Mouse (Mus musculus) Patski (cell line): ENCODE results near the gene Alg3. TPM values are rescaled to one million over a fixed set of nuclear protein-coding genes. Genes with fewer than 3 reads are reported as not detected.

Source experiments
- ATAC-seq: fragments of 100-300 bp; one replicate; pipeline ENCODE4 v1.8.0; 2021
- CTCF ChIA-PET: fragments of 350-600 bp; sonication (Branson Sonifier 250); formaldehyde crosslinking; loops from one replicate; lab custom pipeline; 2022; ENCODE audit warnings: inconsistent platforms; lab: Charles Lee
- POLR2A ChIA-PET: fragments of 350-600 bp; sonication (Branson Sonifier 250); formaldehyde crosslinking; loops from one replicate; lab custom pipeline; 2022; ENCODE audit warnings: antibody characterized with exemption, inconsistent platforms; lab: Charles Lee
- DNase-seq: peaks from one replicate; pipeline ENCODE4 v3.0.0-alpha.2; 2011; ENCODE audit warnings: low read depth, low spot score
- H3K27me3 ChIP-seq: fragments of 371-371 bp; one replicate; pipeline ENCODE4 v1.5.1; 2021
- CTCF ChIP-seq: fragments of 100-300 bp; IDR thresholded peaks from one replicate; pipeline ENCODE4 v1.5.1; 2021
- in situ Hi-C: fragments of 300-500 bp; cut with MboI; formaldehyde crosslinking; loops from 3 replicates; pipeline ENCODE4 v1.11.1; 2018; ENCODE audit warnings: low pct_unique_long_range_greater_than_20kb, mixed read lengths
- polyA plus RNA-seq: library from polyadenylated mRNA; unstranded; gene quantifications from one replicate; pipeline ENCODE4 v1.2.3, GENCODE M21; 2021

The Alg3 gene
- polyA plus RNA-seq, 1 experiment from 2014 or later = 21.5 TPM

DNA sequence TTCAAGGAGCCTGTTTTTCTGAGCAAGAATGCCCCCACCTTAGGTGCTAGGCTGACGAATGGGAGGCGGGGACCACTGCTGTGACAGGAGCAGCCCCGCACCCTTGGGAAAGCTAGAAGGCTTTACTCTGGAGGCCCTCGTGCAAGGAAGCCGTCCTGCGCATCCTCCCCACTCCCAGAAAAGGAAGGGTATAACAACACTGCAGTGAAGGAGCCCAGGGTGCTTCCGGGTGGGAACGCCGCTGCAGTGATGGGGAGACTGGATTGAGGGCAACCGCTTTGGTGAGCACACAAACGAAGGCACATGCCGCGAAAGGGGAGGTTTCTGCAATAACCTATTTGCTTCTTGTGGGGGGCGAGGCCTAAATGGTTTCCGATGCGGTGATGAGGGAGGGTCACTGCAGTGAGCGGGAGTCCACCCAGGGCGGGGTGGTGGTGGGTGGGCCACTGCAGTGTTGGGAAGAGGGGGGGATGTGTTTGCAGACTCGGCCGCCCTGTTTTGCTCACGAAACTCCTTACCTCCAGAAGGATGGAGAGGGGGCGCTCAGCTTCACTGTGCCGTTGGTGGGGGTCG, 22.1 kb downstream of the Alg3 start, which contains the start of gene Vwa5b2:
Gene Vwa5b2, plus strand, starts transcription at position 106 of the 573 bp plus-strand sequence.
- ChIA-PET POLR2A (no interaction called here), CTCF (no interaction called here)
- H3K27me3 ChIP-seq = peaks cover 66% of the 10 kb centered on the region
- no peak for ATAC-seq
- in situ Hi-C loops = no loop called here
- DNase-seq = no peak
- TF ChIP-seq CTCF = no peak

GRCm38 (mm10) chr16:20565075-20565474, 46.5 kb downstream of the Alg3 start:
- ChIA-PET CTCF (no interaction called here), POLR2A (no interaction called here)
- H3K27me3 ChIP-seq = peaks cover 3% of the 10 kb centered on the region
- no peak for ATAC-seq
- in situ Hi-C loops = loop anchor here (5.0 kb wide), 1 partner anchor 37 kb away; no protein-coding TSS in a partner anchor
- DNase-seq = no peak
- TF ChIP-seq CTCF = no peak

DNA sequence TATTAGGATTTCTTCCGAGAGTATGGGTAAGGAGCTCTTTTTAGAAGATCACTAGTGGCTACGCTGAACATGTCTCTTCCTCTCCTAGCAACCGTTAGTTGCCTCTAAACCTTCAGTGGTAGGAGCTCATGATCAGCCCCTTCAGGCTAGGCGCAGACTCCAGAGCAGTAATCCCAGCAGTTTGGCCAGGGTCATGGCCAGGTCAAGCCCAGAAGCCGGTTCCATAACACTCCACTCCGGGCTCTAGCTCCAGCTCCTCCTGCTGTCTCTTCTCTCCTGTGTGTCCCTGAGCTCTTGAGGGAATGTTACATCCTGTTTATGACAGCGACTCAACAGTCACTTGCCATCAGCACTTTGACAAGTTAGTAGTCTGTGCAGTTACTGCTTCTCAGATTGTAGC, 54.2 kb downstream of the Alg3 start:
- ChIA-PET POLR2A (interaction anchor here (0.5 kb wide), 1 partner anchor 13 kb away, joined by 3 read pairs; no protein-coding TSS in a partner anchor), CTCF (interaction anchor here (1.1 to 1.7 kb wide), 3 partner anchors 7 to 14 kb away, joined by 3 to 11 read pairs (median 3); no protein-coding TSS in a partner anchor)
- TF ChIP-seq CTCF = no peak
- ATAC-seq (no peak), DNase-seq (no peak)
- in situ Hi-C loops = no loop called here
- H3K27me3 ChIP-seq = no peaks in the 10 kb centered on the region

Other genes starting within 250 kb of the Alg3 start
- 60.2 TPM for gene Abcc5, start 185.3 kb downstream of the Alg3 start, polyA plus RNA-seq
- gene Eif2b5, start 112.9 kb downstream of the Alg3 start, polyA plus RNA-seq = 82.8 TPM
- 52.8 TPM for gene Dvl3, start 94.8 kb downstream of the Alg3 start, polyA plus RNA-seq
- gene Ap2m1, start 76.3 kb downstream of the Alg3 start, polyA plus RNA-seq = 707 TPM
- 61.5 TPM for gene Abcf3, start 63.2 kb downstream of the Alg3 start, polyA plus RNA-seq
- 0.55 TPM for gene Vwa5b2, start 22.3 kb downstream of the Alg3 start, polyA plus RNA-seq
- 8.6 TPM for gene Eef1akmt4, start 142 bp downstream of the Alg3 start, polyA plus RNA-seq
- gene Gm49333, start 125 bp downstream of the Alg3 start, polyA plus RNA-seq = 0.03 TPM
- gene Camk2n2, start 9.6 kb upstream of the Alg3 start, polyA plus RNA-seq = 11.5 TPM
- 0.12 TPM for gene Ece2, start 18.1 kb upstream of the Alg3 start, polyA plus RNA-seq
- 289 TPM for gene Psmd2, start 39.9 kb upstream of the Alg3 start, polyA plus RNA-seq
- gene Eif4g1, start 56.6 kb upstream of the Alg3 start, polyA plus RNA-seq = 336 TPM
- gene Fam131a, start 81.5 kb upstream of the Alg3 start, polyA plus RNA-seq = 0.69 TPM
- gene Polr2h, start 105.9 kb upstream of the Alg3 start, polyA plus RNA-seq = 38.4 TPM
- gene Clcn2, start 106.0 kb upstream of the Alg3 start, polyA plus RNA-seq = 14.3 TPM
- gene Chrd, start 121.4 kb upstream of the Alg3 start, polyA plus RNA-seq = 1.8 TPM
- gene Thpo, start 122.8 kb upstream of the Alg3 start, polyA plus RNA-seq = 0.18 TPM